Mouse (Mus musculus): ENCODE measurements around the gene Rnd1.

Gene Rnd1

GRCm38 (mm10) chr15:98640157-98640556 lies 37.1 kb downstream of the Rnd1 start:
- DNase-seq (ENCODE audit: low read depth, low spot score), result no peak

- no peak for DNase-seq (ENCODE audit: low read depth, low spot score)
Measured at GRCm38 (mm10) chr15:98637155-98637554, 40.1 kb downstream of the Rnd1 start.

- DNase-seq (ENCODE audit: low read depth, low spot score), result no peak
Measured at GRCm38 (mm10) chr15:98636517-98636916, 40.7 kb downstream of the Rnd1 start.

GRCm38 (mm10) chr15:98635291-98635841 lies 41.9 kb downstream of the Rnd1 start:
- DNase-seq (ENCODE audit: low read depth, low spot score), result no peak

GRCm38 (mm10) chr15:98634541-98635081 lies 42.6 kb downstream of the Rnd1 start:
- DNase-seq (ENCODE audit: low read depth, low spot score), result no peak

- no peak for DNase-seq (ENCODE audit: low read depth, low spot score)
Measured at GRCm38 (mm10) chr15:98633822-98634470, 43.3 kb downstream of the Rnd1 start.

GRCm38 (mm10) chr15:98632921-98633320 lies 44.3 kb downstream of the Rnd1 start:
- no peak for DNase-seq (ENCODE audit: low read depth, low spot score)

- DNase-seq (ENCODE audit: low read depth, low spot score), result no peak
Measured at GRCm38 (mm10) chr15:98632107-98632744, 45.0 kb downstream of the Rnd1 start.

- DNase-seq (ENCODE audit: low read depth, low spot score), result peak; percentile 34
Measured at GRCm38 (mm10) chr15:98631493-98631892, 45.8 kb downstream of the Rnd1 start.

- DNase-seq (ENCODE audit: low read depth, low spot score), result no peak
Measured at GRCm38 (mm10) chr15:98630540-98630939, 46.7 kb downstream of the Rnd1 start, which contains the start of gene Cacnb3. Gene Cacnb3, plus strand, starts transcription at chr15:98630840.

- no peak for DNase-seq (ENCODE audit: low read depth, low spot score)
Measured at GRCm38 (mm10) chr15:98629464-98629863, 47.8 kb downstream of the Rnd1 start.

GRCm38 (mm10) chr15:98628589-98629254 lies 48.5 kb downstream of the Rnd1 start:
- no peak for DNase-seq (ENCODE audit: low read depth, low spot score)

- DNase-seq (ENCODE audit: low read depth, low spot score), result no peak
Measured at GRCm38 (mm10) chr15:98626487-98627212, 50.6 kb downstream of the Rnd1 start.

- no peak for DNase-seq (ENCODE audit: low read depth, low spot score)
Measured at GRCm38 (mm10) chr15:98626078-98626477, 51.2 kb downstream of the Rnd1 start.

GRCm38 (mm10) chr15:98623361-98623821 lies 53.9 kb downstream of the Rnd1 start:
- DNase-seq (ENCODE audit: low read depth, low spot score), result no peak

GRCm38 (mm10) chr15:98622721-98623120 lies 54.5 kb downstream of the Rnd1 start:
- DNase-seq (ENCODE audit: low read depth, low spot score), result no peak

- DNase-seq (ENCODE audit: low read depth, low spot score), result no peak
Measured at GRCm38 (mm10) chr15:98622199-98622598, 55.1 kb downstream of the Rnd1 start.

- DNase-seq (ENCODE audit: low read depth, low spot score), result peak; percentile 67
Measured at GRCm38 (mm10) chr15:98617176-98617537, 60.1 kb downstream of the Rnd1 start.

- no peak for DNase-seq (ENCODE audit: low read depth, low spot score)
Measured at GRCm38 (mm10) chr15:98616362-98617175, 60.7 kb downstream of the Rnd1 start.

- DNase-seq (ENCODE audit: low read depth, low spot score), result no peak
Measured at GRCm38 (mm10) chr15:98615751-98616150, 61.5 kb downstream of the Rnd1 start.

GRCm38 (mm10) chr15:98614971-98615370 lies 62.3 kb downstream of the Rnd1 start:
- DNase-seq (ENCODE audit: low read depth, low spot score), result no peak

All from c-Kit-negative CD71-positive TER-119-positive erythroid progenitor cells, embryonic 14.5 days (primary cell).